Mouse (Mus musculus) kidney, adult 9 months (tissue): ENCODE measurements around the gene Arid3a.
A peak's percentile ranks its signal among the peaks of the same experiment; 100 is the strongest.
"Not testable (repeated sequence)": the region's sequence is repeated elsewhere in the genome, so short reads cannot be mapped to it uniquely, and the experiment has no call there.

Experiments used
- DNase-seq: peaks from one replicate; pipeline ENCODE4 v3.0.0; 2022

Arid3a gene

DNA sequence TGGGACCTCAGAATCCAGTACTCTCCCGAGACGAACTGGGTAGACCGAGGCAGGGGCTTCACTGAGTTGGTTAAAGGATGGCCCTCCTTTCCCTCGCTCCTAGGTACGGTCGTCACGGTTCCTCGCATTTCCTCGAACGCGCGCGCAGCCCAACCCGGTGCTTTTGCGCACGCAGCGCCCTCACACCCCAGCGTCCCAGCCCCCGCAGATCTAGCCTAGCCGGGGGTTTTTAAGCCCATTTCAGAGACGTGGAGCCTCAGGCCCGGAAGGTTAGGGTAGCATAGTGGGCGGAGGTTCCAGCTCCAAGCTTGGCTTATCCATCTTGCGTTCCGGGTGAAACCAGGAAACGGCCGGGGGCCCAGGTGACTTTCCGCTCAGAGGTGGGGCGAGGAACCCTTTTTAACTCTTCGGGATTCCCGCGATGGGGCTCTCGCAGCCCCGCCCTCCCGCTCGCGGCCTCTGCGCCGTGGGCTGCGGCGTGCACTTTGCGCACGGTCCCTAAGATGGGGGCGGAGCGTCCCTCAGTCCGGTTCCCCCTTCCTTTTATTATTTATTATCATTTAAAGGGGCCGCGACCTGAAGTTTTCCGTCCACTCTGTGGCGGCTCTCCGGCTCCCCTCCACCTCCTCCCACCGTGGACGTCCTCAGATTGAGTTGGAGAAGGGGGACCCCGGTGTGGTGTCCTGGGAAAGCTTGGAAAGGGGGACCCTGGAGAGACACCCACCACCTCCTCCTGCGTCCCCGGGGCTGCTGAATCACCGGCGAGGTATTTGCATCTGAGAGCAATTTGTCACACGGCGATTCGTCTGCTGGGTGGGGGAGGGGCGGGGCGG is at the start of gene Arid3a:
Gene Arid3a (plus strand): TSS at position 553 of the 833 bp plus-strand sequence.
- DNase-seq: peak; percentile 91

DNA sequence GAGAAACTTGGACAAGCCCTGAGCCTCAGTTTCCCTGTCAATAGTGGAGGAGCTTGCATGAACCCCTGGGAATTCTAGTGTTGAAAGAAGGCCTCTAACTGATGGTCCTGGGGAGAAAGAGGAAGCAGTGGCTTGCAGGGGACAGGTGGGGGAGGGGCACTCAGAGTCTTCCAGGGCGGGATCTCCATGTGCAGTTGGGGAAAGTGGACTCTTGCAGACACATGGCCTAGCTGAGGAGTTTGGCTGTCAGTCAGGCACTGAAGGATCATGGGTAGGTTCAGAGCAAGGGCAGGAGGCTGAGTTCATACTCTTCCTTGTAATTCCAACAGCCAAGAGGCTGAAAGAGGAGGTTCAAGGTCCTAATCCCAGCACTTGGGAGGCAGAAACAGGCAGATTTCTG is 49.7 kb upstream of the Arid3a start:
- DNase-seq: no peak

DNA sequence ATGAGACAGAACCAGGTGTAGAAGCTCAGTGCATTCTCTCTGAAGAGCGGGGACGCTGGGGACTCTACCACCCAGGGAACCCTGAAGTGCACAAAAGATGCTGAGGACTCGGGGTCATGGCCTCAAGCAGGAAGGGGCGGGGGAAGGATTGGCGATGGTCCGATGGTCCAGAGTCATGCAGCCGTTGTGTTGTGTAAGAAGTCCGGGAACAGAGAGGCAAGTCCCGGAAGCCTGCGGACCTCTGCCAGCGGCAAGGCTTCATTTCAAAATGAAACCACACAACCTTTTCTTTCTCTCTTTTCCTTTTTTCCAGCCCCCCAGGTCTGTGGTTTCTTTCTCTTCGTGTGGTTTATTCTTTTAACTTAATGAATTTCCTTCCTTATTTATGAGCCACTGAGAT is 49.1 kb upstream of the Arid3a start:
- DNase-seq: peak; percentile 74

DNA sequence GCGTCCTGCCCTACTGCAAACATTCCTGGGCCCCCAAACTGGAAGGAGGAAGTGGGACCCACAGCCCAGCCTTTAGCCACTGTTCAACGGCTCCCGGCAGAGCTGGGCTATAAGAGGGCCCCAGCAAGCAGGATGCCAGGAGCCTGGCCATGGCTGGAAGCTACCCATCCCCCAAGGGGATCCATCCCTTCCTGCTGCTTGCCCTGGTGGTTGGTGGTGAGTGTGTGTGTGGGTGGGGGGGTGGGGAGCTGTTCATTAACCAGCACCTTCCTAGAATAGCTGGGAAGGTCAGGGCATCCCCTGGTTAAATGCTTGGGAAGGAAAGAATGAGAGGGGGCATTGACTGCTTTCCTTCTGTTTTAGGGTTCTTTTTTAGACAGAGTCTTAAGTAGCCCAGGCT is 47.3 kb upstream of the Arid3a start:
- no peak for DNase-seq

DNA sequence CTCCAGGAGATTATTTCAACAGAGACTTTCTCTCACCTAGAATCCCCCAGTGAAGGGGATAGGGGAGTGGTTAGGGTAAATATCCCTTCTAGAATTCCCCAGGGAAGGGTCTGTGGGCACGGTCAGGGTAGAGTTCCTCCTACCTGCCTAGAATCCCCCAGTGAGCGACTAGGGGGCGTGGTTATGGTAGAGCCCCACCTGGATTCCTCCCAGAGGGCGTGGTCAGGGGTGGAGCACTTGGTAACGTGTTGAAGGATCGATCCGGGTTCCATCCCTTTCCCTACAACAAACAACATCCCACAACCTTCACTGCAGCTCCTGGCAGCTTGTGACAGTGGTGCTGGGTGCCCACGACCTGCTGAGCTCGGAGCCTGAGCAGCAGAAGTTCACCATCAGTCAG is 46.1 kb upstream of the Arid3a start:
- DNase-seq: no peak

DNA sequence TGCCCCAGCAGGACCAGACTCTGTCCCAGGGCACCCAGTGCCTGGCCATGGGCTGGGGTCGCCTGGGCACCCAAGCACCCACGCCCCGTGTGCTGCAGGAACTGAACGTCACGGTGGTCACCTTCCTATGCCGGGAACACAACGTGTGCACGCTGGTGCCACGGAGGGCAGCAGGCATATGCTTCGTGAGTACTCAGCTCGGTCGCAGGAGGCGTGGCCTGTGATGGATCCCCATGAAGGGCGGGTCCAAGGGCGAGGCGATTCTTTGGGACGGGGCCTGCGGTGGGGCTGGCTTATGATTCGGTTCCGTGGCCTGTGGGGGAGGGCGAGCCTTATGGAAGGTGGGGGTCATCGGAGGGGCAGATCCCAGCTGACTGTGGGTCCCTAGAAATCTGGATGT is 44.9 kb upstream of the Arid3a start:
- DNase-seq: no peak

DNA sequence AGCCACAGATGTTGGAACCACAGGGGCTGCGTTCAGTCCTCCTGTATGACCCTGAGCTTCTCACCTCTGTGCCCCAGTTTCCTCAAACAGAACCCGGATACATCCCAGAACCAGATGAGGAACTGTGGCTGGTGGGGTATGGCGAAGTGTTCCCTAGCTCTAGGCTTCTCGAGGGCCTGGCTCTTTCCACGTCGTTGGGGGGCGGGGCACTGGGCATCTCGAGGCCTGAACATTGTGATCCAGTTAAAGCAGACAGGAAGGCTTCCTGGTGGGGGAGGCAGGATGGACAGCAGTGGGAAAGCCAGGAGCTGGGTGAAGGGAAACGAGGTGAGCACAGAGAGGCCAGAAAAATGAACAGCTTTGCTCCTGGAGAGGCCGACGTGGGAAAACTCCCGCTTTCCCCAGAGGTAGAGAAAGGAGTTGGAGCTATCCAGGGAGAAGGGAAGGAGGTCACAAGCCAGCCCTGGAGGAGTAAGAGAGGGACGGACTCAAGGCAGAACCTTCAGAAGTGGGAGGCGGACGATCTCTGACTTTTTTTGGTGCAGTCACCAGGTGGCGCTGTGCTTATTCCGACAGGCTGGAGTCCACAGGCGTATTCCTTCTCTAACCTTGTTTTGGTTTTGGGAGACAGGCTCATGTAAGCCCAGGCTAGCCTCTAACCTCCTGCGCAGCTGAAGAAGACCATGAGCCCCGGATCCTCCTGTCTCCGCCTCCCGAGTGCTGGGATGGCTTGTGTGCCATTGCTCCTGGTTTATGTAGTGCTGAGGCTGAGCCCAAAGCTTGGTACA is 43.4 kb upstream of the Arid3a start:
- peak; percentile 90 for DNase-seq

DNA sequence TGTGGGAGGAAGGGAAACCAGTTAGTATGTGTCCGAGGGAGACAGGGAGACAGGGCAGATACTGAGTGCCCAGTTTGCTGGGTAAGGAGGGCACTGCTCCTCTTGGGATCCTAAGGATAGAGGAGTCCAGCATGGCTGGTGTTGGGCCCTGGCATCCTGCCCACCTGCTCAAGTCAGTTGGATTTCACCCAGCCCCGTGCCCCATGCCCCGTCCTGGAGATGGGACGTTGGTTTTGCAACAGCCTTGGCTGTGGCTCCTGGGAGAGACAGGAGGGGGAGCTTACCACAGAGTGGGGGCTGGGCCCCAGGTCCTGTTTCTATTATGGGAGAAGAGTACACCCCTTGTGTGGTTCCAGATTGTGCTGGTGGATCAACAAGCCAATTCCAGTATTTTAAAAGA is 42.4 kb upstream of the Arid3a start:
- DNase-seq: peak; percentile 90

DNA sequence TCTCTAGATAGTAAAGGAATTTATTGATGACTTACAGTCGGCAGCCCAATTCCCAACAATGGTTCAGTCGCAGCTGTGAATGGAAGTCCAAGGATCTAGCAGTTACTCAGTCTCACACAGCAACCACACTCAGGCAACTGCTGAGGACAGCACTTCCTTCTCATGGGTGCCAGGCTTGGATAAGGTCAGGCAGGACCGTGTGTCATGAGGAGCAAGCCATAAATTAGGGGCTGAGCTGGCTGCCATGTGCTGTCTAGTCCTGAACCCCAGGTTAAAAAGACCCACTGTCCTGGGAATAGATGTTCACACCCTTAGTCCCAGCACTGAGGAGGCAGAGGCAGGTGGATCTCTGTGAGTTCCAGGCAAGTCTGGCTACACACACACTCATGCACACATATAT is 41.9 kb upstream of the Arid3a start:
- not testable (repeated sequence) for DNase-seq

DNA sequence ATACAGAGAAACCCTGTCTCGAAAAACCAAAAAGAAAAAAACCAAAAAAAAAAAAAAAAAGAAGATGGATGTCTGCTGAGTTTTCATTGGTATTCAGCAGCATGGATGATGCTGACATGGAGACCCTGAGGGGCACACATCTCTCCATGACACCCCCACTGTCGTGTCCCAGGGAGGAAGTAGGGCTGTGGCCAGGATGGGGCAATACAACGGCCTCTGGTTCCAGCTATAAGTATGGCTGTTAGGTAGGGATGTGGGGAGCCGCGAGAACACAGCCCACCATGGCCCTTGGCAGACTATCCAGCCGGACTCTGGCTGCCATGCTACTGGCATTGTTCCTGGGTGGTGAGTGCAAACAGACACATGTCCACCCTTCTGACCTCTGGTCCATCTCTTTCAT is 40.8 kb upstream of the Arid3a start, which contains the start of gene Elane:
Gene Elane (plus strand): TSS at position 194 of the 400 bp plus-strand sequence.
- no peak for DNase-seq

DNA sequence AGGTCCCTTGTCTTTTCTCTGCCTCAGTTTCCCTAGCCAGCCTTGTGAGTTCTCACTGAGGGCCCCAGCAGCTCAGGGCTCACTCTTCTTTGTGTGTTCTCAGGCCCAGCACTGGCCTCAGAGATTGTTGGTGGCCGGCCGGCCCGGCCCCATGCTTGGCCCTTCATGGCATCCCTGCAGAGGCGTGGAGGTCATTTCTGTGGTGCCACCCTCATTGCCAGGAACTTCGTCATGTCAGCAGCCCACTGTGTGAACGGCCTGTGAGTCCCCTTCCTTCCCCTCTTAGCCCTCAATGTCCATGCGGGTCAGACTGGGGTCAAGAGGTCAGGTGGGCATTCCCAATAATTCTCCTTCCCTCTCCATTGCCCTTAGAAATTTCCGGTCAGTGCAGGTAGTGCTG is 40.2 kb upstream of the Arid3a start:
- DNase-seq: no peak

DNA sequence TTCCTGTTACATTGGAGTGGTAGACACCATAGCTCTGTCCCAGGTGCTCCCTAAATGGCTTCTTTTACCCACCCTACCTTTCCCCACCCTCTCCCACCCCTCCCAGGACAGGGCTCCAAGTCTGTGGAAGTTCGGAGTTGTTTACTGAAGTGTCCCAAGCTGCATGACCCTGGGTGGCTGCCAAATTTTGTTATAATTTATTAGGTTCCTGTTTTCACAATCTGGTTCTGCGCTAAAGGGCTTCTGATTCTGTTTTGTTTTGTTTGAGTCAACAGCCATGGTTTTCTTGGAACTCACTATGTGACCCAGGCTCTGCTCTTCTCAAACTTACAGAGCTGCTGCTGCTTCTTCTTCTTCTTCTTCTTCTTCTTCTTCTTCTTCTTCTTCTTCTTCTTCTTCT is 37.5 kb upstream of the Arid3a start:
- peak; percentile 74 for DNase-seq

DNA sequence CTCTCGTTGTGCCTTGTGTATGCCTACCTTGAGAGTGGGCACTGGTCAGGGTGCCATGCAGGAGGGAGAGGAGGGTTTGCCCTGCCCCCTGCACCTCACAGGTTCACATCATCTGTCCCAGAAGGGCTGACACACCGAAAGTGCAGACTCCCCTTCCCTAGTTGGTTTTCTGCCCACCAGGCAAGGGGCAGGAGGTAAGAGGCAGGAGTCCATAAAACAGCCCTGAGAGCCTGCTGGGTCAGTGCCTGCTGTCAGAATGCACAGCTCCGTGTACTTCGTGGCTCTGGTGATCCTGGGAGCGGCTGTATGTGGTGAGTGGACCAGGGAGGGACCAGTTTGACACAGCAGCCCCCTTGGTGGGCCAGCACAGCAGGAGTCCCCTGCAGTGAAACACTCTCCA is 36.2 kb upstream of the Arid3a start, which contains the start of gene Cfd:
Gene Cfd (plus strand): TSS at position 184 of the 400 bp plus-strand sequence.
- DNase-seq: no peak

DNA sequence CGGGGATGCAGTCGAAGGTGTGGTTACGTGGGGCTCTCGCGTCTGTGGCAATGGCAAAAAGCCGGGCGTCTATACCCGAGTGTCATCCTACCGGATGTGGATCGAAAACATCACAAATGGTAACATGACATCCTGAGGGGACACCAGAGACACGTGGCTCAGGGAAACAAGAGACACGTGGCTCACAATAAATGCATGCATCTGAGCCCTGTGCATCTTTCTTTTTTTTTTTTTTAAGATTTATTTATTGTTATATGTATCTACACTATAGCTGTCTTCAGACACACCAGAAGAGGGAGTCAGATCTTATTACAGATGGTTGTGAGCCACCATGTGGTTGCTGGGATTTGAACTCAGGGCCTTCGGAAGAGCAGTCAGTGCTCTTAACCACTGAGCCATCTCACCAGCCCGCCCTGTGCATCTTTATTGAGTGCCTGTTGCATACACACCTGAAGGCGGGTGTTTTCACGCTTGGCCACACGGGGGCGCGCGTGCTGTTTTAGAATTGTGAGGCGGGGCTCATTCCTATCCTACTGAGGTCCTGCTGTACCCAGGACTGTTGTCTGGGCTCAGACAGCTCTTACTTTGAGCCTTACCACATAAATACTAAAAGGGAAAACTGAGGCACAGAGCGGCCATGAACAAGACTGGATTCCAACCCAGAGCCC is 34.3 kb upstream of the Arid3a start:
- peak; percentile 85 for DNase-seq

DNA sequence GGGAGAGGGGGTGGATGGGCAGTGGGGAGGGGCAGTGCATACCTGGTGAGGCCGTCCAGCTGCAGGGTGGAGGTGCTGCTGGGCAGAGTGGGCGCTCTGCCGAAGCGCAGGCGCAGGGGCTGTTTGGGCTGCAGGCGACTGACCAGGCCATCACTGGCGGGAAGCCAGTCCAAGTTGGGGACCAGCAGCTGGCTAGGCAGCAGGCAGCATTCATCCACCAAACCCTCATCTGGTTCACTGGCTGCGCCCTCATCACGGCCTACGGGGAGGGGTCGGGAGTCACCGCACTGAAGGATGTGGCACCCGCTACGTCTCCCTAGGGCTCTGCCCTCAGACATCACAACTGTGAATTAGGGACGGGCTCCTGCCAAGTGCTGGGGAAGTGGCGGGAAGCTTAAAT is 30.5 kb upstream of the Arid3a start:
- no peak for DNase-seq

DNA sequence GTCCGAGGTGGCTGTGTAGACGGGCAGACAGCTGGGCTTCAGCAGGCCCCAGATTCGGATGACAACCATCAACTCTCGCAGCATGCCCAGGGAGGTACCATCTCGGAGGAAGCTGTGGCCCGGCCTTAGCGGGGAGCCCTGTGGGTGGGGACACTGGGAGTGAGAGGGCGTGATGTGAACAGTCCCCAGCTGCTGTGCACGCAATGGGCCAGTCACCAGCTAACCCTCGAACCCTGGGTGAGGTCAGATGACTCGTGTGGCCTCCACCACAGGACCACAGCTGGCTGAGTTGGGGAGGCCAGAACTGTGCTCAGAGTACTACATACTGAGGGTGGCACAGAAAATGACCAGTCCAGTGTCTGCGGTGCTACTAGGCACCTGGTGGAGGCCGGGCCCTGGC is 30.0 kb upstream of the Arid3a start:
- no peak for DNase-seq

DNA sequence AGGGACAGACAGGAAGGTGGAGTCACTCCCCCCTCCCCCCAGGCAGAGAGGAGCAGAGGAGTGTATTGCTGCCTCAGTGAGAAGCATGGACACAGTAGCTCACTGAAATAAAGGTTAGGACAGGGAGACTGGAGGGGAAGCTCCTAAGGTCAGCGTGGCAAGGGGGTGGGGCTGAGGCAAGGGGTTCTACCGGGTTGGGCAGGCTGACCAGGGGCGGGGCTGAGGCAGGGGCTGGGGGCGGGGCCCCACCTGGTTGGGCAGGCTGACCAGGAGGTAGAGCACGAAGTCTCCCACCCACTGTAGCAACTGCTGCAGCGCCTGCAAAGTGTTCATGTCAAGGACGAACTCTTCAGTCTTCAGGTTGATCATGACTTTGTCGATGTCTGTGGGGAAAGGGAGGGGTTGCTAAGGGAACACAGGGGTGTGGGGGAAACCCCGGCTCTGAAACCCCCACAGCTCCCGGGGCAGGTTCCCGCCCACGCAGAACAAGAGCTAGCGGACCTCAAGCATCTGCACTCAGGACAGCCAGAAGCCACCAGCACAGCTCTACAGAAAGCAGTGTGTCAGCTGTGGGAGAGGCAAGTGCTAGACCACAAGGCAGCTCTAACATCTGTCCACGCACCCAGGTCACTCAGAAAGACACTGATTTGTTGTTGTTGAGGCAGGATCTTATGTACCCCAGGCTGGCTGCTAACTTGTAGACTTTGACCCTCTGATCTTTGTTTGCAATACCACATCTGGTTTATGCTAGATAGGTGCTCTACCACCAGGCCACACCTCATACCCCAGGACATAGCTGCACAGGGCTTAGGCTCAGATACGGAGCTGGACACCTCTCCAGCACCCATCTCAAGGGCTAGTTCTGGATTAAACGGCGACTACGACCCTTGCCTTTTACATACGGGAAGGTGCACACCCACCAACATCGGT is 29.3 kb upstream of the Arid3a start:
- no peak for DNase-seq

DNA sequence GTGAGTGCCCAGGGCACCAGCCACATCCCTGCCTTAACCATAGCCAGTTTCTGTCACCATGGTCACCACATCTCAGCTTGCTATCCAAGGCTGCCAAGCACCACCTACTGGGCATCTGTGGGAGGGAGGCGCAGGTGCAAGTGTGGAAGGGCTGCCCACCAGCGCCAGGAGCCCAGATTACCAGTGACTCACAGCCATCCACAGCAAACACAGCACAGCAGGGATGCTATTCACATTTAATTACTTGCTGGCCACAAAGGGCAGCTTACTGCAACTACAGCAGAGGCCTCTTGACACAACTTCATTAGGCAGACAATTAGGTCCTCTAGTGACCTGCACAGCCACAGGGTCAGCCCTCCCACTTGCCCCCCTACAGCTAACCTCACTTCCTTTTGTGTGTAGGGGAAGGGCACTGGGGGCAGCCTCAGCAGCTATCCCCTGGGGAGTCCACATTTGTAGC is 25.9 kb upstream of the Arid3a start:
- no peak for DNase-seq

DNA sequence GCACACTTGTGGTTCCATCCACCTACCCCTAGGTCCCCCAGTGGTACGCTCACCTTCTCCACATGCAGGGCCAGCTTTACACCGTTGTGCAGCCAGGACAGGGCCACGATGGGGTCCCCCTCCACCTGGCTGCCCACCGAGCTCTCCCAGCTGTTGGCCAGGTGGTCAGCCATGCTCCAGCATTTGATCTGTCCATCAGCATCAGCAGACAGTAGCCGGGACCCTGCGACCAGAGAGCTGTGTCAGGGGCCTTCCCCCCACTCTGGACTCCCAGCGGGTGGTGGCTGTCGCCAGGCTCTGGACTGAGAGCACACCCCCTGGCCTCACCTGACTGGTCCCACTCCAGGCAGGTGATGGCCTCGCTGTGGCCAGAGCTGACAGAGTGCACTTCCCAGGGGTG is 20.1 kb upstream of the Arid3a start:
- no peak for DNase-seq

DNA sequence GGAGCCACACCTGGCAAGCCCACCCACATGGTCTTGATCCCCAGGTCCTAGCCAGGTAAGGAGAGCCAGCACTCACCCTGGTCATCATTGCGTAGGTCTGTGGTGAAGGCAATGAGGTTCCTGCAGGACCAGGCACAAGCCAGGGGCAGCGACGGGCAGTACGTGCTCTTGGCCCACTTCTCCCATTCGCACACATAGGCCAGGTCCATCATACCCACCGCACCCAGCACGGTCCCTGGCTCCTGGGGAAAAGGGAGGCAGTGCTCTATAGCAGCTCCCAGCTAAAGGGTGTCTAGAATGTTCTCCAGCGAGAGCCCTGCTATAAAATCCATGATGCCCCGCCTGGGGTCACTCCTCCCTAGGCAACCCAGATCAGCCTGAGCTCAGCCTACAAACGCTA is 19.4 kb upstream of the Arid3a start:
- no peak for DNase-seq

DNA sequence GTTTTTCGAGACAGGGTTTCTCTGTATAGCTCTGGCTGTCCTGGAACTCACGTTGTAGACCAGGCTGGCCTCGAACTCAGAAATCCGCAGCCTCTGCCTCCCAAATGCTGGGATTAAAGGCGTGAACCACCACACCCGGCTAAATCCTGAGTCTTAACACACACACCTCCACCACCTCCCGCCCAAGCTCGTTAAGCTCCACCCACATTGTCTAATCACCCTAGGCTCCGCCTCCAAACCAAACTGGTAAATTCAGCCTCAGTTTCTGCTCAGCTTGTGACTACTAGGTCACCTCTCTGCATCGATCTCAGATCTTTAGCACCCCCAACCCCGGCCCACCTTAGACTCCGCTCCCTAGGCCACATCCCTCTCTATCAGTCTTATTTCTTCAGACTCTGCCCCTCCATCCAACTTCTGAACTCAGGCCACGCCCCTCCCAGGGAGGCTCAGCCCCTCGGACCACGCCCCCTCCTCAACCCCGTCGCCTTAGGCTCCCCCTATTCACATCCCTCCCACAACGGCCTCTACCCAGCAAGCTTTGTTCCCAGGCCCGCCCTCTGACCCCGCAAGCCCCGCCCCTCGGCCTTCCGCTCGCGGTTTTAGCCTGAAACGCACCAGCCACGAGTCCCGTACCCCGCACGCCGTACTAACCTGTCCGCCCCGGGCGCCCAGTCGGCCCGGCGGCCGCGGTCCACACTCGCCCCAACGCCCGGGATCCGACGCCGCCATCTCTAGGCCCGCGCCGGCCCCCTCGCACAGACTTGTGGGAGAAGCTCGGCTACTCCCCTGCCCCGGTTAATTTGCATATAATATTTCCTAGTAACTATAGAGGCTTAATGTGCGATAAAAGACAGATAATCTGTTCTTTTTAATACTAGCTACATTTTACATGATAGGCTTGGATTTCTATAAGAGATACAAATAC is 18.4 kb upstream of the Arid3a start, which contains the start of gene Med16:
Gene Med16 (minus strand): TSS at position 757 of the 925 bp plus-strand sequence.
- peak; percentile 98 for DNase-seq
